Mouse (Mus musculus) limb, embryonic 14.5 days (tissue): ENCODE data around the gene Arid5b. TPM values are rescaled to one million over a fixed set of nuclear protein-coding genes. Genes with fewer than 3 reads are reported as not detected.

ENCODE experiments used
- ATAC-seq: fragments of 200-750 bp; cut with Nextera tagmentation; 2 replicates; pipeline ENCODE4 v1.8.0; 2017; ENCODE audit warnings: low read depth, moderate number of reproducible peaks, moderate TSS enrichment; ENCODE audit not compliant: low FRiP score
- DNase-seq: peaks from one replicate; pipeline ENCODE4 v3.0.0-alpha.2; 2015; ENCODE audit warnings: low spot score
- H3K27ac ChIP-seq: fragments of 300-500 bp; sonication (generic); replicated peaks from 2 replicates; pipeline ENCODE4 v1.5.1; 2014; ENCODE audit warnings: low read depth, mild to moderate bottlenecking, low read length, moderate library complexity, mixed read lengths
- H3K27me3 ChIP-seq: fragments of 300-500 bp; sonication (generic); 2 replicates; pipeline ENCODE4 v1.6.1; 2014; ENCODE audit warnings: low read length, mixed read lengths; ENCODE audit not compliant: control insufficient read depth, insufficient read depth
- H3K36me3 ChIP-seq: fragments of 300-500 bp; sonication (generic); 2 replicates; pipeline ENCODE4 v1.6.1; 2014; ENCODE audit warnings: mild to moderate bottlenecking, low read length, moderate library complexity, mixed read lengths; ENCODE audit not compliant: control insufficient read depth, insufficient read depth
- H3K4me1 ChIP-seq: fragments of 300-500 bp; sonication (generic); 2 replicates; pipeline ENCODE4 v1.6.1; 2014; ENCODE audit warnings: antibody characterized with exemption, low read length, mixed read lengths; ENCODE audit not compliant: control insufficient read depth, insufficient read depth
- H3K4me2 ChIP-seq: fragments of 300-500 bp; sonication (generic); replicated peaks from 2 replicates; pipeline ENCODE4 v1.6.1; 2014; ENCODE audit warnings: low read depth, mild to moderate bottlenecking, low read length, moderate library complexity; ENCODE audit not compliant: severe bottlenecking
- H3K4me3 ChIP-seq: fragments of 300-500 bp; sonication (generic); replicated peaks from 2 replicates; pipeline ENCODE4 v1.5.1; 2014; ENCODE audit warnings: low read length
- H3K9ac ChIP-seq: fragments of 300-500 bp; sonication (generic); 2 replicates; pipeline ENCODE4 v1.6.1; 2014; ENCODE audit warnings: mild to moderate bottlenecking, low read depth, low read length, moderate library complexity; ENCODE audit not compliant: severe bottlenecking
- H3K9me3 ChIP-seq: fragments of 300-500 bp; sonication (generic); 2 replicates; pipeline ENCODE4 v1.6.1; 2016; ENCODE audit warnings: low read length; ENCODE audit not compliant: control insufficient read depth
- POLR2A ChIP-seq: fragments of 200-500 bp; IDR thresholded peaks from 2 replicates; pipeline ENCODE4 v1.8.0; 2012; ENCODE audit warnings: inconsistent platforms, mild to moderate bottlenecking, moderate library complexity, borderline replicate concordance; ENCODE audit not compliant: insufficient read depth, insufficient read length; ENCODE audit errors: extremely low read depth
- WGBS: fragments of 180-500 bp; shearing (Covaris S2); extraction: QIAGEN DNeasy Blood & Tissue Kit; methylation state at CpG from one replicate; pipeline ENCODE4 v1.1.7; 2014; 5-methylcytosine and 5-hydroxymethylcytosine counted together
- polyA plus RNA-seq, 2 experiments: library from polyadenylated mRNA; depleted of rRNA in 1 of 2; stranded (reverse) in 1 of 2; unstranded in 1 of 2; fragments of >200 nt; fragmentation: Nextera tagmentation in 1 of 2; extraction: Ambion mirVana in 1 of 2; gene quantifications; 2 replicates each; pipeline versions ENCODE4 v1.2.1 to v1.2.3; 2012 to 2014

Arid5b gene
- polyA plus RNA-seq, 2 experiments = 14.1 to 41.0 TPM

DNA sequence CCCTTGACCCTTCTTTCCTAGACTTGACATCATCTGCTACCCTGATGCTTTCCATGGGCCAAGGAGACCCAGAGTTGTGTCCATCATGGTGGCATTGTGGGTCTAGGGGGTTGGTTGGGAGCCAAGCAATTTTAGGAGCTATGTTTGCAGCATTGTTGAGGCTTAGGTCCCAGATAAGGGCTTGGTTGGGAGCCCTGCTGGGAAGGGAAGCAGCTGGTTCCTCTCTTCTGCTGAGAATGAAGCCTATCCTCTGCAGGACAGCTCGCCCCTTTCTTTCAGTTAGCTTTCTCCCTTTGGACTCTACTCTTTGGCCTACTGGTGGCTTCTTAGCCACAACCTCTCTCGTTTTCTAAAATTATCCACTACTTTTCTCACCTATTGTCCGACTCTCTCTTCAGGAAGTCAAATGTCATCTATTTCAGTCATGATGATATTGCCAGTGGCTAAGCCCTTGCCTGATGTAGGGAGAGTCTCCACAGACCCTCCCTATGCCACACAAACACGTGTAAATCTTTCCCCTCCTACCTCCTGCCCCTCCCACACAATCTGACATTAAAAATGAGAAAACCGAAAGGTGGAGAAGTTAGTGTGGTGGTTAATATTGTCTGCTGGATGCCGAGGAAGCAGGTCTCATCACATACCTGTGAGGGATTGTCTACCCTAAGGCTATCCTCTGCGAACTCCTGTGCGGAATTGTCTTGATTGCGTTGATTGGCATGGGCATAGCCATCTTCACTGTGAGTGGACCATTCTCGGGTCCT is 198.4 kb downstream of the Arid5b start:
- Histone ChIP-seq H3K4me1 (no peaks in the 10 kb centered on the region), H3K4me3 (no peak overlapping the region), H3K36me3 (no peaks in the 10 kb centered on the region), H3K27ac (no peak overlapping the region), H3K9me3 (no peaks in the 10 kb centered on the region), H3K9ac (no peak overlapping the region), H3K27me3 (no peaks in the 10 kb centered on the region), H3K4me2 (no peak overlapping the region)
- 78% methylated on average over 10 of the region's 10 CpGs for WGBS
- ATAC-seq (no peak), DNase-seq (no peak)
- no peak for TF ChIP-seq POLR2A

DNA sequence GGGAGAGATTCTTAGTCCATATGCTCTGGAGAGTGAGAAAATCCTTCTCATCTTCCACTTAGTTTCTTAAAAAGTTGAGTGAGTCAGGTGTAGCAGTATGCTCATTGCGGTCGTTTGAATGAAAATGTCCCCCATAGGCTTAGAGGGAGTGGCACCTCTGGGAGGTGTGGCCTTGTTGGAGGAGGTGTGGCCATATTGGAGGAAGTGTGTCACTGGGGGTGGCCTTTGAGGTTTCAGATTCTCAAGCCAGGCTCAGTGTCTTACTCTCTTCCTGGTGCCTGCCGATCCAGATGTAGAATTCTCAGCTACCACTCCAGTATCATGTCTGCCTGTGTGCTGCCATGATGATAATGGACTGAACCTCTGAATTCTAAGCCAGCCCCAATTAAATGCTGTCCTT is 199.8 kb downstream of the Arid5b start:
- Histone ChIP-seq H3K4me3 (no peak overlapping the region), H3K27ac (no peak overlapping the region), H3K4me1 (no peaks in the 10 kb centered on the region), H3K4me2 (no peak overlapping the region), H3K27me3 (no peaks in the 10 kb centered on the region), H3K9me3 (no peaks in the 10 kb centered on the region), H3K9ac (no peak overlapping the region), H3K36me3 (no peaks in the 10 kb centered on the region)
- DNase-seq = no peak
- ATAC-seq = no peak
- TF ChIP-seq POLR2A = no peak
- 90% methylated on average over 3 of the region's 3 CpGs for WGBS

DNA sequence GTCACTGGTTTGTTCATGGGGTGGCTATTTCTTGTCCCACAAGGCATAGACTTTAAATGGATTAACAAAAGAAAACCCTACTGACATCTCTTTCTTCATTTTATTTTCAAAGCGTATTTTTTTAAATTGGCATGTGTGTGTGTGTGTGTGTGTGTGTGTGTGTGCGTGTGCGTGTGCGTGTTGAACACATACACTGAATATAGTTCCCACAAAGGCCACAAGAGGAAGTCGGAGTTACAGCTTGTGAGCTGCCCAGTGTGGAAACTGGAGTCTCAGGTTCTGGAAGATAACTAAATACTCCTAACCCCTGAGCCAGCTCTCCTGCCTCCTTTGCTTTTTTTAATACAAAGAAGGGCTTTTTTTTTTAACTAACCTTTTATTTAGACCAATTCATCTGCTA is 203.4 kb downstream of the Arid5b start:
- Histone ChIP-seq H3K9me3 (no peaks in the 10 kb centered on the region), H3K36me3 (no peaks in the 10 kb centered on the region), H3K27me3 (no peaks in the 10 kb centered on the region), H3K4me2 (no peak overlapping the region), H3K4me1 (no peaks in the 10 kb centered on the region), H3K4me3 (no peak overlapping the region), H3K27ac (no peak overlapping the region), H3K9ac (no peak overlapping the region)
- DNase-seq (no peak), ATAC-seq (no peak)
- WGBS = 90% methylated on average over 5 of the region's 5 CpGs
- TF ChIP-seq POLR2A = no peak

DNA sequence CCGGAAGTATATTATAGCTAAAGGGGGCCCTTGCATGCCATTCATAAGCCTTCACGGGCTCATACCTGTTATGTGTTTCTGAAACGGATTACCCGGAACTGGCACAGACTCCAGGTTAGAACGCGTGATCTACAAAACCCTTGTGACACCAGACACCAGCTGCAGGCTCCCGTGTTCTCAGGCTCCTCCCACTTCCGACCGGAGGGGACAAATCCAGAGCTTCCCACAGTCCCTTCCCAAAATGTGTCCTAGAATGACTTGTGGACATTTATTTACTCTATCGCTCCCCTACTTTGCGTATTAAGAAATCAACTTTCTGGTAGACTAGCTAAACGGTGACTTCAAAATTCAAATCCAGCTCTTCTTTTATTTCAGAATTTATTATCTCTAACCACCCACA is 204.2 kb downstream of the Arid5b start:
- Histone ChIP-seq H3K4me3 (no peak overlapping the region), H3K36me3 (no peaks in the 10 kb centered on the region), H3K9ac (no peak overlapping the region), H3K27ac (no peak overlapping the region), H3K4me2 (no peak overlapping the region), H3K9me3 (no peaks in the 10 kb centered on the region), H3K4me1 (no peaks in the 10 kb centered on the region), H3K27me3 (no peaks in the 10 kb centered on the region)
- TF ChIP-seq POLR2A = no peak
- WGBS = 84% methylated on average over 12 of the region's 12 CpGs
- DNase-seq (no peak), ATAC-seq (no peak)

GRCm38 (mm10) chr10:68072626-68073025 is 205.9 kb downstream of the Arid5b start:
- WGBS = 84% methylated on average over 4 of the region's 4 CpGs
- H3K4me1 ChIP-seq = no peaks in the 10 kb centered on the region
- no peaks in the 10 kb centered on the region for H3K27me3 ChIP-seq
- no peak overlapping the region for H3K4me3 ChIP-seq
- DNase-seq (no peak), ATAC-seq (no peak)
- H3K4me2 ChIP-seq = no peak overlapping the region
- no peaks in the 10 kb centered on the region for H3K36me3 ChIP-seq
- TF ChIP-seq POLR2A = no peak
- H3K27ac ChIP-seq = no peak overlapping the region
- no peak overlapping the region for H3K9ac ChIP-seq
- H3K9me3 ChIP-seq = no peaks in the 10 kb centered on the region
